Mouse (Mus musculus) liver, embryonic 14.5 days (tissue): Measurements from ENCODE around the gene Cpne5. TPM values are rescaled to one million over a fixed set of nuclear protein-coding genes. Genes with fewer than 3 reads are reported as not detected.

Experiments used
- ATAC-seq: fragments of 200-750 bp; cut with Nextera tagmentation; 2 replicates; pipeline ENCODE4 v1.8.0; 2017; ENCODE audit warnings: moderate number of reproducible peaks, mild to moderate bottlenecking, moderate library complexity; ENCODE audit not compliant: insufficient read depth
- DNase-seq, 3 experiments: peaks; one replicate each; pipeline ENCODE4 v3.0.0-alpha.2; 2012 to 2013; ENCODE audit warnings: low read depth in 3 of 3, low spot score in 3 of 3
- H3K27ac ChIP-seq: fragments of 300-500 bp; sonication (generic); 2 replicates; pipeline ENCODE4 v1.5.1; 2014; ENCODE audit warnings: moderate library complexity, mild to moderate bottlenecking, control low read depth, inconsistent platforms
- H3K27me3 ChIP-seq: fragments of 300-500 bp; sonication (generic); 2 replicates; pipeline ENCODE4 v1.6.1; 2014; ENCODE audit warnings: mild to moderate bottlenecking, low read length, moderate library complexity; ENCODE audit not compliant: control insufficient read depth, insufficient read depth
- H3K36me3 ChIP-seq: fragments of 300-500 bp; sonication (generic); replicated peaks from 2 replicates; pipeline ENCODE4 v1.6.1; 2014; ENCODE audit warnings: low read depth; ENCODE audit not compliant: control insufficient read depth, insufficient read depth
- H3K4me1 ChIP-seq, 2 experiments: fragments of 200-500 bp in 1 of 2; fragments of 300-500 bp in 1 of 2; sonication (generic) in 1 of 2; replicated peaks; 2 replicates each; pipeline ENCODE4 v1.6.1; 2012 to 2014; ENCODE audit warnings: antibody characterized with exemption in 1 of 2, inconsistent platforms in 1 of 2, low read length in 1 of 2; ENCODE audit not compliant: control insufficient read depth in 2 of 2, insufficient read depth in 2 of 2
- H3K4me2 ChIP-seq: fragments of 300-500 bp; sonication (generic); 2 replicates; pipeline ENCODE4 v1.6.1; 2014; ENCODE audit warnings: low read depth, mild to moderate bottlenecking, control low read depth, moderate library complexity
- H3K4me3 ChIP-seq, 2 experiments: fragments of 200-500 bp in 1 of 2; fragments of 300-500 bp in 1 of 2; sonication (generic) in 1 of 2; 2 replicates each; pipeline ENCODE4 v1.5.1; 2012 to 2014; ENCODE audit warnings: low read depth in 2 of 2, low read length in 2 of 2, mild to moderate bottlenecking in 2 of 2, control low read depth in 1 of 2, inconsistent platforms in 1 of 2, moderate library complexity in 1 of 2; ENCODE audit not compliant: insufficient read depth in 1 of 2
- H3K9ac ChIP-seq: fragments of 300-500 bp; sonication (generic); replicated peaks from 2 replicates; pipeline ENCODE4 v1.6.1; 2014; ENCODE audit warnings: mild to moderate bottlenecking, control low read depth, moderate library complexity
- H3K9me3 ChIP-seq: fragments of 300-500 bp; sonication (generic); 2 replicates; pipeline ENCODE4 v1.6.1; 2016; ENCODE audit warnings: low read length, mixed read lengths; ENCODE audit not compliant: control insufficient read depth
- CTCF ChIP-seq: IDR thresholded peaks from 2 replicates; pipeline ENCODE4 v1.5.1; 2016; ENCODE audit warnings: antibody characterized with exemption, low read depth, control low read depth
- EP300 ChIP-seq: IDR thresholded peaks from 2 replicates; pipeline ENCODE4 v1.6.1; 2016; ENCODE audit warnings: antibody characterized with exemption, low read depth
- WGBS: fragments of 180-500 bp; shearing (Covaris S2); extraction: QIAGEN DNeasy Blood & Tissue Kit; methylation state at CpG from one replicate; pipeline ENCODE4 v1.1.7; 2014; ENCODE audit not compliant: insufficient replicate concordance; 5-methylcytosine and 5-hydroxymethylcytosine counted together
- polyA plus RNA-seq, 2 experiments: library from polyadenylated mRNA; depleted of rRNA in 1 of 2; stranded (reverse) in 1 of 2; unstranded in 1 of 2; fragments of >200 nt; fragmentation: Nextera tagmentation in 1 of 2; extraction: Ambion mirVana in 1 of 2; gene quantifications; 2 replicates each; pipeline versions ENCODE4 v1.2.1 to v1.2.3; 2012 to 2014

The Cpne5 gene
- polyA plus RNA-seq, 2 experiments, result 0.06 to 0.28 TPM

DNA sequence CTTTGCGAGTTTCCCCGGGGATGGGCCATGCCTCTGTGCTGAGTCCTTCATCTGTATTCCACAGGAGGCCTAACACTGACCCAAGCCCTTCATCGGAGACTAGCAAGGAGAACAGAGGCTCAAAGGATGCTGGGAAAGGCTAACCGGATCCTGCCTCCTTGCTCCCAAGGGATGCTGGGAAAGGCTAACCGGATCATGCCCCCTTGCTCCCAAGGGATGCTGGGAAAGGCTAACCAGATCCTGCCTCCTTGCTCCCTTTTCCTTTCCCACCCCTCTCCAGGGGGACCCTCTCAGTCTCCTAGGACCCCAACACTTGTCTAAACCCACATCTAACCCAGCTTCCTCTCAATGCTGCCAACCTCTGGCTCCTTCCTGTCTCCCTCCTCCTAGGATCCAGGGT lies 78.6 kb downstream of the Cpne5 start:
- H3K36me3 ChIP-seq, result no peaks in the 10 kb centered on the region

DNA sequence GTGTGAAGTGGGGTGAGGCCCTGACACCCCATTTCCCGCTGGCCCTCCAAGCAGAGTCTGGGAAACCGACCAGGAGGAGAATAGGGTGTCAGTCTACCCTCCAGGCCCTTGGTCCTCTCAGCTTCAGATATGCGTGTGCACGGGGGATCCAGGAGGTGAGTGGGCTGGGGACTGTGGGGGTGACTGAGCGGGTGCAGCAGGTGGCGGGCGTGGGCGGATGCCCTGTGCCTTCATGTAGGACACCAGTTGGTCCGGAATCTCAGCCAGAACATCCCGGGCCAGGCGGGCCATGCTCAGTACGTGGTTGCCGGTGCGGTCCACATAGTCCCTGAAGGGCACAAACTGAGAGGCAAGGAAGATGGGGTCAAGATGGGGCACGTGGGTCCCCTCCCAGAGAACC lies 79.1 kb downstream of the Cpne5 start:
- DNase-seq (no peak), ATAC-seq (no peak)
- 80% methylated on average over 15 of the region's 15 CpGs for WGBS
- H3K9me3 ChIP-seq, result no peaks in the 10 kb centered on the region
- H3K4me2 ChIP-seq, result no peak overlapping the region
- no peak overlapping the region for H3K9ac ChIP-seq
- no peaks in the 10 kb centered on the region for H3K27me3 ChIP-seq
- no peaks in the 10 kb centered on the region for H3K4me1 ChIP-seq
- no peaks in the 10 kb centered on the region for H3K36me3 ChIP-seq
- H3K4me3 ChIP-seq, result no peak overlapping the region
- H3K27ac ChIP-seq, result no peak overlapping the region
- TF ChIP-seq CTCF (no peak), EP300 (no peak)

More for the DNA sequence above, 78.6 kb downstream of the Cpne5 start:
- TF ChIP-seq EP300, result no peak
- TF ChIP-seq CTCF, result no peak
- no peak for ATAC-seq
- Histone ChIP-seq H3K9ac (no peak overlapping the region), H3K27ac (no peak overlapping the region), H3K27me3 (no peaks in the 10 kb centered on the region), H3K4me1 (no peaks in the 10 kb centered on the region), H3K4me2 (no peak overlapping the region), H3K9me3 (no peaks in the 10 kb centered on the region), H3K4me3 (no peak overlapping the region)
- DNase-seq, result no peak
- WGBS, result 74% methylated on average over 5 of the region's 5 CpGs

DNA sequence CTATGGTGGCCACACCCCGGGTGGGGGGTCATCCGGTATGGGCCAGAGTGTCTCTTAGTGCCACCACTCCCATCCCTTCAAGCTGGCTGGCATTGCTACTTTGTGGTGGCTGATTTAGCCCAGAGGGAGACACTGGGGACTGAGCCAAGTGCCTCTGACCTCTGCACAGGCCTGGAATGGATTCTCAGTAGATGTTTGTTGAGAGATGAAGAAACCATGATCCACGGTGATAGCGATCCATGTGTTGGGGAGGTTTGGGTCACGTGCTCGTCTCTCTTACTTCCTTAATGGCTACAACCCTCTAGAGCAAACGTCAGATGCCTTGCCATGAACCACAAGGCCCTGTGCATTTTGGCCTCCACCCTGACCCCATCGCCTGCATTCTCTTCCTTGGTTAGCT lies 81.1 kb downstream of the Cpne5 start:
- no peak for ATAC-seq
- 53% methylated on average over 8 of the region's 8 CpGs for WGBS

DNA sequence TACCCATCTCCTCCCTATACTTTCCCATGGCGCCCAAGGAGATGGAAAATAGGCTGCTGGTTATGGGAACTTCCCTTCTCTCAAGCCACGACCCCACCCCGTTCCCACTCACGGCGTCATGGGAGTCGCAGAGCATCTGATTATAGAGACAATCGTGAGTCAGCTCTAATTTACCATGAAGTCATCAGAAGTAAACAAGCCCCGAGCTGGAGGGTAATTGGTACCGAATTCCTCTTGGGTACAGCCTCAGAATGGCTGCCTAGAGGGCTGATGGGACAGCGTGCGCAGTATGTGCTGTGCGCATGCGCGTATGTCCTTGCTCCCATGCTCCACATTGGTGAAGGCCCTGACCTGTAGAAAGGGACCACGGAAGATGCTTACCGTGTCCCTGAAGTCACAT lies 81.6 kb downstream of the Cpne5 start:
- Histone ChIP-seq H3K27ac (no peak overlapping the region), H3K4me2 (no peak overlapping the region), H3K9ac (no peak overlapping the region), H3K27me3 (no peaks in the 10 kb centered on the region), H3K36me3 (no peaks in the 10 kb centered on the region), H3K4me3 (no peak overlapping the region), H3K9me3 (no peaks in the 10 kb centered on the region), H3K4me1 (no peaks in the 10 kb centered on the region)
- DNase-seq (no peak), ATAC-seq (no peak)
- TF ChIP-seq EP300 (no peak), CTCF (no peak)
- WGBS, result 60% methylated on average over 16 of the region's 16 CpGs

More for the DNA sequence above, 81.1 kb downstream of the Cpne5 start:
- Histone ChIP-seq H3K36me3 (no peaks in the 10 kb centered on the region), H3K4me3 (no peak overlapping the region), H3K27ac (no peak overlapping the region), H3K4me2 (no peak overlapping the region), H3K4me1 (no peaks in the 10 kb centered on the region), H3K9me3 (no peaks in the 10 kb centered on the region), H3K27me3 (no peaks in the 10 kb centered on the region), H3K9ac (no peak overlapping the region)
- TF ChIP-seq CTCF, result no peak
- TF ChIP-seq EP300, result no peak
- DNase-seq, result no peak

DNA sequence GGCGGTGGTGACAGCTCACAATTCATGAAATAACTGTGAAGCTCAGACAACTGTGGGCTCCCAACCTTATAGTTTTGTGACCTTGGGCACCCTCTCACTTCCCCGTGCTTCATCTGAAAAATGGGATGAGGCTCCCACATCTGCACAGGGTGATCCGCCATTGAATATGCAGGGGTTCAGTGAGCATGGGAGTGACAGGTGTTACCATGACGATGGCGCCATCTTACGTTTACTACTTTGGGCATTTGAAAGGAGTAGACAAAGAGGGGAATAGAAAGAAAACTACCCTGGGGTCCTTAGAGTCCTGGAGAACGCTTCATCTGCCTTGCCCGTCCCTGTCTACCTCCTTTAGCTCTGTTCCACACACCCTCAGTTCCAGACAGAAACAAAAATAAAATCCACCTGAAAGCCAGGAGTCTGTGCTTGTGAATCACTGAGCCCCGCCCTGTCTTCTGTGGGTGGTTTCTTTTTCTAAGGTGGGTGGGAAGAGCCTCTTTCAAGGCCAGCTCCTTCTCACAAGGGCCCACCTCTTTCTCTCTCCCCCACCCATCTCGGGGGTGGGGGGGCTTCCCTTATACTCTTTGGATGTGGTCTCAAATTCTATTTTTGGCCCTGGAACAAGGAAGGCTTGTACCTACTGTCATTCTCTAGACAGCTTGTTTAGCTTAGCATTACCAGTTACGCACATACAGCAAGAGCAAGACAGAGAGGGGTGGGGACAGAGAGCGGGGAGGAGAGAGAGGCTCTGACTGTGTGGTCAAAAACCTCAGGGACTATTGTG lies 82.4 kb downstream of the Cpne5 start:
- no peak for ATAC-seq
- 65% methylated on average over 12 of the region's 12 CpGs for WGBS
- H3K4me2 ChIP-seq, result no peak overlapping the region
- no peak for TF ChIP-seq EP300
- TF ChIP-seq CTCF, result no peak
- no peak overlapping the region for H3K27ac ChIP-seq
- DNase-seq, result no peak
- H3K27me3 ChIP-seq, result no peaks in the 10 kb centered on the region
- no peaks in the 10 kb centered on the region for H3K9me3 ChIP-seq
- H3K4me1 ChIP-seq, result no peaks in the 10 kb centered on the region
- no peak overlapping the region for H3K9ac ChIP-seq
- H3K4me3 ChIP-seq, result no peak overlapping the region
- H3K36me3 ChIP-seq, result no peaks in the 10 kb centered on the region
